Mouse (Mus musculus) macrophage (primary cell): ENCODE measurements at regions not wholly inside any gene's neighbourhood (a gene's known extent, or its start where the extent isn't known, plus 50 kb on each side); places are given as distances from the start of the nearest gene placed in this dataset.

ENCODE experiments used
- H3K27ac ChIP-seq: fragments of 350-480 bp; formaldehyde crosslinking; 2 replicates; pipeline ENCODE4 v1.9.0; 2021
- H3K36me3 ChIP-seq: fragments of 350-480 bp; formaldehyde crosslinking; 2 replicates; pipeline ENCODE4 v1.9.0; 2021; ENCODE audit errors: inconsistent target
- H3K4me3 ChIP-seq: fragments of 350-480 bp; formaldehyde crosslinking; 2 replicates; pipeline ENCODE4 v1.9.0; 2021; ENCODE audit errors: inconsistent target
- H3K79me2 ChIP-seq: fragments of 350-480 bp; formaldehyde crosslinking; 2 replicates; pipeline ENCODE4 v1.9.0; 2021; ENCODE audit errors: inconsistent target
- WGBS: methylation state at CpG from one replicate; pipeline ENCODE4 v1.1.7; 2026; ENCODE audit warnings: inconsistent platforms; ENCODE audit not compliant: missing documents; 5-methylcytosine and 5-hydroxymethylcytosine counted together

- Histone ChIP-seq H3K36me3 (no peaks in the 10 kb centered on the region), H3K4me3 (no peak overlapping the region), H3K79me2 (no peaks in the 10 kb centered on the region), H3K27ac (no peak overlapping the region)
- 92% methylated on average over 1 of the region's 1 CpGs for WGBS
These were observed 194.8 kb upstream of the Mbnl1 start for GRCm38 (mm10) chr3:60277791-60278190.

DNA sequence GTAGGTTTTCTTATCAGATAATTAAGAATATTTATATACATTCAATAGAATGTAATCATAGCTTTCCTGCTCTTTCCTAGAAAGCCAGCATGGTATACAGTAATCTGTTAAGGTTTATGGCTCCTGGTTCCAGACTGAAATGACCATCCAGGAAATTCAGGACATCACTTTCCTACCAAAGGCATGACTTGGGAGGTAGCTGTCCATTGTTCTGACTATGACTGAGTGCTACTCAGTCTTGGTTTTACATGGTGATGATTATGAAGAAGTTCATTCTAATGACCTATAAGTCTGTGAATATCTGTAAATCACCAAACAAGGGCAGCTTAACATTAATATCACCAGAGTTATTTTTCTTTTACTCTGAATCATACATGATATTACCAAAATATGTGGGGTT, 191.4 kb upstream of the Mbnl1 start:
- H3K27ac ChIP-seq: no peak overlapping the region
- no peaks in the 10 kb centered on the region for H3K36me3 ChIP-seq
- no peaks in the 10 kb centered on the region for H3K79me2 ChIP-seq
- no peak overlapping the region for H3K4me3 ChIP-seq

- H3K36me3 ChIP-seq: no peaks in the 10 kb centered on the region
- H3K79me2 ChIP-seq: no peaks in the 10 kb centered on the region
- H3K27ac ChIP-seq: no peak overlapping the region
- H3K4me3 ChIP-seq: no peak overlapping the region
- 94% methylated on average over 3 of the region's 3 CpGs for WGBS
These were observed 190.6 kb upstream of the Mbnl1 start for GRCm38 (mm10) chr3:60281959-60282495.

GRCm38 (mm10) chr3:60292142-60292541, 180.5 kb upstream of the Mbnl1 start:
- WGBS: 96% methylated on average over 2 of the region's 2 CpGs
- Histone ChIP-seq H3K79me2 (no peaks in the 10 kb centered on the region), H3K36me3 (no peaks in the 10 kb centered on the region), H3K4me3 (no peak overlapping the region), H3K27ac (no peak overlapping the region)

DNA sequence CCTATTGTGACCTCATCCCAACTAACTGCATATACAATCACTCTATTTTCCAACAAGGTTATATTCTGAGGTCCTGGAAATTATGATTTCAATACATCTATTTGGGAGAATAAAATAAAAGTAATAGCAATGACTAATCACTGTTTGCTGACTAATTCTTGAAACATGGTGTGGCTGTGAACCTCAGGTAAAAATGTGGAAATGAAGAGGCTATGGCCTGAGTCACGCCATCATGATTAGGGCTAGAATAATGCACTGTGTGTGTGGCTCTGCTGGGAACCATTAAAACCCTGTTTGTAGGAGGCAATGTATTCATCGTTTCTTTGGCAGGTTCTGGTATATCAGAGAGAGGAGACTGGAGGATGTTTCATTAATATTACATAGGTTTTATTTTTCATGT, 179.7 kb upstream of the Mbnl1 start:
- Histone ChIP-seq H3K79me2 (no peaks in the 10 kb centered on the region), H3K27ac (no peak overlapping the region), H3K4me3 (no peak overlapping the region), H3K36me3 (no peaks in the 10 kb centered on the region)
- 100% methylated on average over 2 of the region's 2 CpGs for WGBS

DNA sequence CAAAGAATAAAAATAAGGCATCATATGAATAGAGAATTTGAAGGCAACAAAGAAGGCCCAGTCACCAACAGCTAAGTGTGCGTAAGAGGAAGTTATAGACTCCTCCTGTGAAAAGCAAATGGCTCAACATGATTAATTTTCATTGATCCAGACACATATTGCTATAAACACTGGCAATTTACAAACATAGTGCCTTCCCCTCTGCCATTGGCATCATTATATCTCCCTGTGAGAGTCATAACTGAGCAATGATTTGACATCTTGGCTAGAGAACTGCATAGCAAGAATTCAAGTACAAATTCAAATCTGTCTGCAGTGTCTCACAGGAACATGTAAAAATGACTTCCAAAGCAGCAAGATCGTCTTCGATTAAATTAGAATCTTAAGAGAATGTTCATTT, 167.2 kb upstream of the Mbnl1 start:
- Histone ChIP-seq H3K36me3 (no peaks in the 10 kb centered on the region), H3K79me2 (no peaks in the 10 kb centered on the region), H3K4me3 (no peak overlapping the region), H3K27ac (no peak overlapping the region)
- 100% methylated on average over 3 of the region's 3 CpGs for WGBS

- Histone ChIP-seq H3K36me3 (no peaks in the 10 kb centered on the region), H3K4me3 (no peak overlapping the region), H3K79me2 (no peaks in the 10 kb centered on the region), H3K27ac (no peak overlapping the region)
- 78% methylated on average over 3 of the region's 3 CpGs for WGBS
These were observed 162.2 kb upstream of the Mbnl1 start for GRCm38 (mm10) chr3:60310402-60310801.

- 70% methylated on average over 3 of the region's 3 CpGs for WGBS
These were observed 161.5 kb upstream of the Mbnl1 start for GRCm38 (mm10) chr3:60311178-60311577.

GRCm38 (mm10) chr3:60320213-60320936, 152.3 kb upstream of the Mbnl1 start:
- no peaks in the 10 kb centered on the region for H3K36me3 ChIP-seq
- peak overlapping the region; percentile 12; the same call in 1 of the 2 replicates for H3K27ac ChIP-seq
- no peak overlapping the region for H3K4me3 ChIP-seq
- WGBS: 91% methylated on average over 1 of the region's 1 CpGs
- H3K79me2 ChIP-seq: no peaks in the 10 kb centered on the region

More at GRCm38 (mm10) chr3:60311178-60311577, 161.5 kb upstream of the Mbnl1 start:
- Histone ChIP-seq H3K4me3 (no peak overlapping the region), H3K36me3 (no peaks in the 10 kb centered on the region), H3K79me2 (no peaks in the 10 kb centered on the region), H3K27ac (no peak overlapping the region)

DNA sequence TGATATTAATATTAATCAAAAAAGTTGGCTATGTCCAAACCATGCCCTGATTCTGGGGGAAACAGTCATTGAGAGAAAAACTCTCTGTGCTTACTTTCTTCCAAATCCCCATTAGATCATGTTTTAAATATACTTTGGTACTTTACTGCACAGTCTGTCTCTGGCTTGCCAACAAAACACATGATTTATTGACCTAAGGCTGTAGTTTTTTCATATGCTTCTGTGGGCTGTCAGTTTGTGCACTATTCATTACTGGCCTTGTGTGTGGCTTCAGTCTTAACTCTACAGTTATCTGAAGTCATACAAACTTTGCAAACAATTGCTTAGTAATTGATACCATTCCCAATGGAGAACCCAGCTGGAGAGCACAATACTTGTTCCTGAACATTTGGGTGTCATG, 149.1 kb upstream of the Mbnl1 start:
- Histone ChIP-seq H3K4me3 (no peak overlapping the region), H3K36me3 (no peaks in the 10 kb centered on the region), H3K27ac (no peak overlapping the region), H3K79me2 (no peaks in the 10 kb centered on the region)

GRCm38 (mm10) chr3:60324416-60324815, 148.2 kb upstream of the Mbnl1 start:
- no peak overlapping the region for H3K27ac ChIP-seq
- no peak overlapping the region for H3K4me3 ChIP-seq
- no peaks in the 10 kb centered on the region for H3K79me2 ChIP-seq
- no peaks in the 10 kb centered on the region for H3K36me3 ChIP-seq

DNA sequence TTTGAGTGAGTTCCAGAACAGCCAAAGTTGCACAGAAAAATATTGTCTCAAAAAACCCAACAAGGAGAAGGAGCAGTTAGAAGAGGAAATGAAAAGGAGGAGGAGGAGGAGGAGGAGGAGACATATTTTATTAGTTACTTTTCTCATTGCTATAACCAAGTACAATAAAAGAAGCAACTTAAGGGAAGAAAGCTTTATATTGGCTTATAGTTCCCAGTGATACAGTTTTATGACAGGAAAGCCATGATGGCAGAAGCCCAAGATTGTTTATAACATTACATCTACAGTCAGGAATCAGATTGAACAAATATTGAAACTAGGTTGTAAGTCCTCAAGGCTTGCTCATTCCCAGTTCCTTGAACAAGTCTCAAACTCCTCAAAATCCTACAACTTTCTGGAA, 147.7 kb upstream of the Mbnl1 start:
- H3K27ac ChIP-seq: no peak overlapping the region
- H3K79me2 ChIP-seq: no peaks in the 10 kb centered on the region
- no peak overlapping the region for H3K4me3 ChIP-seq
- no peaks in the 10 kb centered on the region for H3K36me3 ChIP-seq

DNA sequence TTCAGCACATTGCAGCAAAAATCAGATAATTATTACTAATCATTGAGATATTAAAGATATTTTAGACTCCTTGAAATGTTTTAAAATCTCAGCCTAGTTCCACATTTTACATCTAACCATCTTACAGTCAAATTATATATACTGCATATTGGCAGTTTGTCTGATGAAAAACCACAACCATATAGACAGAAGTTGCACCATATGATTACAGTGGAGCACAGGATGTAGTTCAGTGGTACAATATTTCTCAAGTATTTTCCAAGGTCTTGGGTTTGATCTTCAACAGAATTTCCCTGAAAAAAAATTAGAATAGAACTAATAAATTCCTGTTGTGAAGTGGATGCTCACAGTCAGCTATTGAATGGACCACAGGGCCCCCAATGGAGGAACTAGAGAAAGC, 140.2 kb upstream of the Mbnl1 start:
- H3K79me2 ChIP-seq: no peaks in the 10 kb centered on the region
- H3K36me3 ChIP-seq: no peaks in the 10 kb centered on the region
- no peak overlapping the region for H3K4me3 ChIP-seq
- H3K27ac ChIP-seq: no peak overlapping the region

DNA sequence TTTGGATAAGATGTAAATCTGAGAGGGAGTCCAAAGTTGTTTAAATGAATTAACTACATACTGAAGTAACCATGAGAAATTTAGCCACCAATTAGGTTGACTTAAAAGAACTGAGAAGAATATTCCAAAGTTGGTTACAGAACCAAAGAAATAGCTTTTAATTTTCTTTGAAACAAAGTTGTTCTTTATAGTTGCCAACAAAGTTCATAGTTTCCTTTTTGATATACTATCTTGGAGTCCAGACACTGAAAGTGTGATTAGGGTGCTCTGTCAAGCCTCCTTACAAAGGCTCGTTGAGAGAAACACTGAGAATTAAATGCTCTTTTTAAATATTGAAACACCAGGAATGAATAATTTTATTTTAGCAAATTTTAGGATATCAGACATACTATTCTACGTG, 139.0 kb upstream of the Mbnl1 start:
- Histone ChIP-seq H3K79me2 (no peaks in the 10 kb centered on the region), H3K36me3 (no peaks in the 10 kb centered on the region)
- 95% methylated on average over 2 of the region's 2 CpGs for WGBS

DNA sequence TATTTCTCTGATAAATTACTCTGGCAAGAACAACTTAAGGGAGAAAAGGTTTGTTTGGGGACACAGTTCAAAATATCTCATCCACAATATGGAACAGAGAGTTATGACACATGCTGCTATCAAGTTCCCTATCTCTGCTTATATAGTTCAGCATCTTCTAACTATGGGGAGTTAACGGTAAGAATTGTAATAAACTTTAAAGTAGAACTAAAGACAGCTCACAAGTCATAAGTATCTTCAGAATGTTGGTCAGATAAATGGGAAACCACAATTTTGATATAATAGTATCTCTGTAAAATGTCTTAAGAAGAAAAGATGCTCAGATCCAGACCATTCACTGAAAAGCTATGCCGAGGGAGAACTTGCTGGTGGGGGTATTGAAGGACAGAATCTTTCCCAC, 138.5 kb upstream of the Mbnl1 start:
- Histone ChIP-seq H3K27ac (no peak overlapping the region), H3K4me3 (no peak overlapping the region), H3K36me3 (no peaks in the 10 kb centered on the region), H3K79me2 (no peaks in the 10 kb centered on the region)
- 97% methylated on average over 2 of the region's 2 CpGs for WGBS

More for the DNA sequence above, 139.0 kb upstream of the Mbnl1 start:
- Histone ChIP-seq H3K27ac (no peak overlapping the region), H3K4me3 (no peak overlapping the region)

DNA sequence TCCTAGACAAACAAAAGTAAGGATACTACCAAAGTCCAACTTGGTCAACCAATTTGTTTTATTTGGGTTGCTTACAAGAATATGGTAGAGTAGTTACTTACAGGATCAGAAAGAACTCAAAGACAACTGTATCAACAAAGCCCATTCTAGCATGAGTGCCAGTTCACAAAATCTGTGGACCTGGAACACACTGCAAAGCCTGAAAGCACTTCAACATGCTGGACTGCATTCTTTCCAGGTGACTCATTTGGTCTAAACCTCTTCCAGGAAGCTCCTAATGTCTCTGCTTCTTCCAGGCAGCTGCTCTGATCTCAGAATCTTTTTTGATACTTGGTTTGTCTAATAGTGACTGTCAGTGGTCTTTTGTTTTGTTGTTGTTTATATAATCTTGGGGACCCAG, 126.2 kb upstream of the Mbnl1 start:
- Histone ChIP-seq H3K79me2 (no peaks in the 10 kb centered on the region), H3K4me3 (no peak overlapping the region), H3K27ac (no peak overlapping the region), H3K36me3 (no peaks in the 10 kb centered on the region)
